Mouse (Mus musculus) granulocyte monocyte progenitor cell, adult 5-6 weeks (primary cell): ENCODE data around the gene Galc. TPM values are rescaled to one million over a fixed set of nuclear protein-coding genes. Genes with fewer than 3 reads are reported as not detected.

ENCODE experiments used
- ATAC-seq: replicated peaks from 2 replicates; pipeline ENCODE4 v1.8.0; 2016; ENCODE audit warnings: mild to moderate bottlenecking, moderate TSS enrichment, inconsistent platforms; ENCODE audit not compliant: poor library complexity, severe bottlenecking
- total RNA-seq, 2 experiments: library from RNA; stranded (forward) in 1 of 2; stranded (reverse) in 1 of 2; fragments of 200-712, 200-1000 nt in 1 of 2; fragments of >200 nt in 1 of 2; fragmentation: Nextera tagmentation in 1 of 2; gene quantifications; 2 replicates each; pipeline ENCODE4 v1.2.3; 2014 to 2017

Galc gene
- 12.8 and 13.5 TPM in 2 replicates for total RNA-seq (2014; fragmentation: Nextera tagmentation)
- total RNA-seq (2017), result 7.0 and 10.4 TPM in 2 replicates

- ATAC-seq, result peak; percentile 66
Measured at GRCm38 (mm10) chr12:98258845-98259517, at the start of gene Galc. TSS of gene Galc (minus strand) at chr12:98259459.

- no peak for ATAC-seq
Measured at GRCm38 (mm10) chr12:98307179-98307915, 48.1 kb upstream of the Galc start.

GRCm38 (mm10) chr12:98303013-98303412, 43.8 kb upstream of the Galc start:
- ATAC-seq, result no peak

- ATAC-seq, result no peak
Measured at GRCm38 (mm10) chr12:98301980-98302379, 42.7 kb upstream of the Galc start.

- ATAC-seq, result no peak
Measured at GRCm38 (mm10) chr12:98294241-98294640, 35.0 kb upstream of the Galc start.

DNA sequence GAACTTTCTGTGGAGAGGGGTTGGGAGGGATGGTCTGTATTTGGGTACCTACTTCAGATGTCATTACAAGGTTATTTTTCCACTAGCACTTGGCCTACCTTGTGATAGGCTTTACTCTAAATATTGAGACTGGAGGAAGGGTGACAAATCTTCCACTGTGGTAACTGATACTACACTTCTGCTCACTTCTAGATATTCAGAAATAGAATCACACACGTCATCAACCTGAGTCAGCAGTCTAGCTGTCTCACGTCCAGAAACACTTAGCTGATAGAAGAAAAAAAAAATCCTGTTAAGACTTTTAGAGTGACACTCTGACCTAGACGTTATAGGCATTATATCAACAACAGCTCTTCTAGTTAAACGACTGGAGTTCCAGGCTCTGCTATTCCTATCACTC, 33.0 kb upstream of the Galc start:
- ATAC-seq, result no peak

DNA sequence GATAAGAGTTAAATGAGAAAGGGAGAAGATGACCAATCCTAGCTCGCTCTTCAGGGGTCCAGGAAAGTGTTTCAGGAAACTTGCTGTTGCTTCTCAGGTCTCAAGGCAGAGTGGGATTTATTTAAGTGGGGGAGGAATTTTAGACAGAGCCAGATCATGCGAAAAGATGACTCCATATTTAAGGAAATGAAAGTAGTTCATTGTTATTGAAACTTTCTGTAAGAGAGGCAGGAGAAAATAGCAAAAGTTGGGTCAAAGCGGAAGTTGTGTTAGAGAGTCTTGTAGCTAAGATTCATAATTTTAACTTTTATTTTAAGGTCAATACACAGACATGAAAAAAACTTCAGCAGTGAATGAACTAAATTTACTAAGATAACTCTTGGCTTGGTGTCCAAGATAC, 31.2 kb upstream of the Galc start:
- ATAC-seq, result peak; percentile 80

GRCm38 (mm10) chr12:98284477-98284876, 25.2 kb upstream of the Galc start:
- no peak for ATAC-seq

DNA sequence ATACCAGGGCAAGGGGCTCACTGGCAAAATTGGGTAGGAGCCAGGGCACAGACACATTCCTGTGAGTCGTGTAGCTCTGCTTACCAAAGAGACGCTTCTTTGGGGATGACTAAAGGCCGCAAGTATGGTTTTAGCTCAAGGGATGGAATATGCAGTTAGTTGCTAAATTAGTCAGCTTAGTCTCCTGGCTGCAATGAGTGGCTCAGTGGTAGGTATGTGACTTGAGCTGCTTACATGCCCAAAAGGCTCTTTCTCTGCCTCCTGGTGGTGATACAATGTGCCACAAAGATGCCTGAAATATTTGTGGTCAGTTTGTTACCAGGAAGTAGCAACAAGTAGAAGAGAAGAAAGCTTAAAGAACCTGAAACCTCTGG, 24.2 kb upstream of the Galc start:
- ATAC-seq, result peak; percentile 82

DNA sequence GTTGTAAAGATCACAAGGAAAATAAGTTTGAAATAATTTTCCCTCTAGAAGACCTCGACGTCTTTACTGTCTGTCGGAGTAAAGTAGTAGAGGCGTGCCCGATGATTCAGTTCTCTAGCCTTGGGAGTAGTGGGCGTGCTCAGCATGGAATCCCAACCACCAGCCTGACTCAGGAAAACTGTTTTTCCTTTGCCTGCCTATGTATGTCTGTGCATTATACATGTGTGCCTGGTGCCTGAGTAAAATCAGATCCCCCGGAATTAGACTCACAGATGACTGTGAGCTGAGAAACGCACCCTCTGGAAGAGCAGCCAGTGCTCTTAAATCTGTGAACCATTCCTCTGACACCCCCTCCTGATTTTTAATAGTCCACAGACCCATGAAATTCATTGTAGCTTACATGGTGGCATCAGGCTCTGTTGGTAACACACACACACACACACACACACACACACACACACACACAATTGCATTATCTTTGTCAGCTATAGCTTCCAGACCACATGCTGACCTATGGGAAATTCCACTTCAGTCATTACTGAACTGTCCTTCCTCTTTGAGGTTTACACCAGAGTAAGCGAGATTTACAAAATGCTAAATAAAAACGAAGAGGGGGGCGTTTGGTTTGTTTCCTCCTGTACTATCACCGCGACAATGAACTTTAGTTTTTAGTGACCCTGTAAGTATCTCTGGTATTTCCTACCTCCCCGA, 23.7 kb upstream of the Galc start:
- peak; percentile 92 for ATAC-seq

DNA sequence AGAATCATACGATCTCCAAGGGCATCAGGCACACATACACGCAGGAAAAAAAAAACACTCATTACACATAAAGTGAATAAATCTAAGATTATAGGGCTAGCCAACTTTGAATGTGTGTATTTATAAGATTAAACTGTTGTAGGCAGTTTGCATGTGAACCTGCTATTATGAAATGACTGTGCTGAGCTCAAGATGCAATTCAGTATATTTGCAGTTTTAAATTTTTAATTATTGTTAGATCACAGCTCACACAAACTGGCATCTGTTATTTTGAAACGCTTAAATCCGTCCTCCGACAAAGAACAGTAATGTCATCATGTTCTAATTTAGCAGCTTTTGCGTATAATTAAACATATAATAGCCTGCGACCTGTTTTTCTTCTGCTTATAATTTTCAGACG, 21.7 kb upstream of the Galc start:
- no peak for ATAC-seq

DNA sequence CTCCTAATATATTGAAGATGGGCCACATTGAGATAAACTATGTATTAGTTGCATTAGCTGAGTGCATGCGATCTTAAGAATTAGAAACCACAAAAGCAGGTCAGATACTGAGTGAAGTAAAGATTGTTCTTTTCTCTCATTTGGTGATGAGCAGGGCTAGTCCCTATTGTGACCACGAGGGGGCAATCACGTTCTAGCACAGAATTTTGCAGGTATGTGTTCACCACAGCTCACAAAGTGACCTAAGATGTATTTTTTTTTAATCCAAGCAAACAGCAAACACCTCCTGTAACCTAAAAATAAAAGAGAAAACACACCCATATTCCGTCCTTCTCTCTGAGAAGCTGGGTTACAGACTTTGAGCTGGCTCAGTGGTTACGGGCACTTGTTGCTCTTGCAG, 21.3 kb upstream of the Galc start:
- peak; percentile 70 for ATAC-seq

GRCm38 (mm10) chr12:98272433-98272832, 13.2 kb upstream of the Galc start:
- no peak for ATAC-seq

GRCm38 (mm10) chr12:98270810-98271566, 11.7 kb upstream of the Galc start:
- ATAC-seq, result no peak

DNA sequence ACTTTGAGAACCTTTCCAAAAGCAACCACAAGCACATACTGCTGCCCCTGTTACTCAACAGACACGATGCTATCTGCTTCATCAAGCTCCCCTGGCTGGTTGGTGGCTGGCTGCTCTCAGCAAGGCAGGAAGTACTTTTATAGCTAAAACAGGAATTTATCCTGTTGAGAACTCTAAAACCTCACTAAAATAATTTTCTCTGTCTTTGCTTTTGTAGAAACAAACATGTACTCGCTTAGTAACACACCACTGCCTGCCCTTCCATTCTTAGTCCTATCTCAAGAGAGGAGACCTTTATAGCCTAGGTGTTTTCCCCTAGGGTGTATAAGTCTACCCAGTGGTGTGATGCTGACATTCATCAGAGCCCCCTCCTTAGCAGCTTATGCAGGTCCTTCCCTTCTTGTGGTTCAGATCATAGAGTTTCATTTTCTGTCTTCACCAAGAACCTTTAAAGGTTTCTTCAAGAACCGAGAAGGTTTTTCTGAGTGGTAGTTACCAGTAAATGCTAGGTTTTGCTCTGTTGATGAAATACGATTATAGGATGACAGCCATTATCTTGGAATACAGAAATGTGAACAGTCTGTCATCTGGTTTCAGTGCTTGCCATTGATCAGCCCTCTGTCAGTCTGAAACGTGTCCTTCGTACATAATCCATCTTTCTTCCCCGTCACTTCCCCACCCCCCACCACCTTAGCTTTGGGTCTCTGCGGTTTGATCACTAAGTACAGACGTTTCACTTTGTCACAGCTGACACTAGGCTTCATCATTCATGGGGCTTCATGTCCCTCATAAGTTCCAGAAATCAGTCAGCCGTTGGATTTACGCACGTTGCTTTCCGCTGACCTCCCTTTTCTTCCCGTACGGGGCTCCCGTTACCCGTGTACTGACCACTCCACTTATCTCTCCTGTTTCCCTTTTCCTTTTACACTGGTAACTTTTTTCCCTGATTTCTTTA, 10.8 kb upstream of the Galc start:
- peak; percentile 49 for ATAC-seq

DNA sequence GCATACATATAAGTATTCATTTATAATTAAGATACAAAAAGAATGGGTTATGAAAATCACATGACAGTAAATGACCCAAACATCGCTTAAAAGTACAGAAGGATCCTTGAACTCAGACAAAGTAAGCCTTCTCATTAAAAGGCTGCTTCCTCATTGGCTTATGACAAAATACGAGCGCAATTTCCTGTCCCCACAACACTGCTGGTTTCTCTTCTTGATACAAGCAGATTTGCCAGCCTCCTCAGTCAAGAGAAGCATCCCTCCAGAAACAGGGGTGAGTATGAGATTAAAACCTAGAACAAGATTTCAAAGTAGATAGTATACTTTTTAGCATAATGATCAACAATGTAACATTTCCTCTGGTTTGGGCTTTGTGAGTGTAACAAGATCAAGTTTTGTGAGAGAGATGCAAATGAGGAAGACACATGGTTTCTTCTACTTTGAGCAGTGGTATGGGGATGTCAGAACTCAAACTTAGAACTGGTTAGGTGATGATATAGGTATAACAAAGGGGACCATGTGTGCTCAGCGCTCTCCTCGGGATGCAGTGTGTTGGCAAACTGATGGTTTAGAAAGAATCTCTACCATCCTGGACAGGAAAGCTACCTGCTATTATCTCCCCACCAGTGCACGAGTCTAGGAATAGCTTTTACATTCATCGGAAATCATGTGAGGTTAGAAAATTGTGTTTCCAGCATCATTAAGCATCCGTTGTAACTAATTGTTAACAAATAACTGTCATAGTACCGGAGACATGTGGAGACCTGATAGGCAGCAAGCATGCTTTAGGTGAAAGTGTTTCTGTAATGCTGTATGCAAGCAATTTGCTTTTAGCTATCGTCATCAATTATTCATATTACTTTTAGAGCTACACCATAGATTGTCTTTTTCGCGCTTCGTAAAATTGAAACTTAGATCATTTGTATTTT, 9.4 kb upstream of the Galc start, which contains the start of gene Gpr65:
Gene Gpr65, plus strand, starts transcription at position 195 of the 929 bp plus-strand sequence.
- peak; percentile 43 for ATAC-seq

DNA sequence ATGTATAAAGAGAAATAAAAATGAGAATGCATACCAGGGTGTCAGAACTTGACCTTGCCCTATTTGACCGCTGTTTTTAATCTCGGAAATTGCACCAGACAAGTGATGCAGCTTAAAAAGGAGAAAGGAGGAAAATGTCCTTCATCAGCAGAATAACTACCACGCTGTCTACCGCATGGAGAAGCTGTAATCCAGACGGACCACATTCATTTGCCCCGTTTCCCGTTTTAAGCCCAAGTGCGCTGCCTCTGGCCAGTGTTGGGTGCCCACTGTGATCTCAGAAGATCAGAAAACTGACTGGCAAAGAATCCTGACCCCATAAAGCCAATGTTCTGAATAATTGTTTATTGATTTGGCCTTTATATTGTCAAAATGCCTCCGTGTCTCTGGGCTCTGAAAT, 6.4 kb upstream of the Galc start:
- ATAC-seq, result 0 out of 2 replicates have a peak, but pooled peaks have one; percentile 5

GRCm38 (mm10) chr12:98259518-98259852, 226 bp upstream of the Galc start:
- ATAC-seq, result no peak
